Mouse (Mus musculus) midbrain, embryonic 10.5 days (tissue): ENCODE measurements at regions not wholly inside any gene's neighbourhood (a gene's known extent, or its start where the extent isn't known, plus 50 kb on each side); places are given as distances from the start of the nearest gene placed in this dataset.

Source experiments
- DNase-seq: peaks from one replicate; pipeline ENCODE4 v3.0.0-alpha.2; 2017; ENCODE audit warnings: low spot score
- H3K27ac ChIP-seq: fragments of 300-500 bp; sonication (generic); replicated peaks from 2 replicates; pipeline ENCODE4 v1.5.1; 2016; ENCODE audit warnings: mild to moderate bottlenecking
- H3K27me3 ChIP-seq: fragments of 300-500 bp; sonication (generic); 2 replicates; pipeline ENCODE4 v1.6.1; 2016; ENCODE audit warnings: low read depth, mild to moderate bottlenecking; ENCODE audit not compliant: poor library complexity, severe bottlenecking
- H3K36me3 ChIP-seq: fragments of 300-500 bp; sonication (generic); 2 replicates; pipeline ENCODE4 v1.6.1; 2016; ENCODE audit warnings: mild to moderate bottlenecking, moderate library complexity
- H3K4me1 ChIP-seq: fragments of 300-500 bp; sonication (generic); 2 replicates; pipeline ENCODE4 v1.6.1; 2016
- H3K4me3 ChIP-seq: fragments of 300-500 bp; sonication (generic); 2 replicates; pipeline ENCODE4 v1.5.1; 2016; ENCODE audit warnings: mild to moderate bottlenecking, moderate library complexity
- H3K9me3 ChIP-seq: fragments of 300-500 bp; sonication (generic); replicated peaks from 2 replicates; pipeline ENCODE4 v1.6.1; 2016; ENCODE audit warnings: mild to moderate bottlenecking
- WGBS: fragments of 180-500 bp; shearing (Covaris S2); methylation state at CpG from one replicate; pipeline ENCODE4 v1.1.7; 2016; 5-methylcytosine and 5-hydroxymethylcytosine counted together

- H3K27ac ChIP-seq, result peak overlapping the region; percentile 28; the same call in 1 of the 2 replicates
- peaks cover 7% of the 10 kb centered on the region; the same call in 1 of the 2 replicates for H3K4me1 ChIP-seq
- no peak for DNase-seq
- no peaks in the 10 kb centered on the region for H3K27me3 ChIP-seq
- WGBS, result 69% methylated on average over 3 of the region's 3 CpGs
- H3K36me3 ChIP-seq, result no peaks in the 10 kb centered on the region
- no peaks in the 10 kb centered on the region for H3K9me3 ChIP-seq
- H3K4me3 ChIP-seq, result no peak overlapping the region
Observed at GRCm38 (mm10) chr7:144996847-144997246, 57.1 kb upstream of the Ccnd1 start.

GRCm38 (mm10) chr7:144994229-144994628 lies 54.5 kb upstream of the Ccnd1 start:
- no peaks in the 10 kb centered on the region for H3K36me3 ChIP-seq
- peaks cover 7% of the 10 kb centered on the region; the same call in 1 of the 2 replicates for H3K4me1 ChIP-seq
- H3K4me3 ChIP-seq, result no peak overlapping the region
- no peaks in the 10 kb centered on the region for H3K27me3 ChIP-seq
- H3K9me3 ChIP-seq, result no peaks in the 10 kb centered on the region
- DNase-seq, result no peak
- no peak overlapping the region for H3K27ac ChIP-seq
- 78% methylated on average over 4 of the region's 4 CpGs for WGBS

- Histone ChIP-seq H3K36me3 (no peaks in the 10 kb centered on the region), H3K27me3 (no peaks in the 10 kb centered on the region), H3K27ac (no peak overlapping the region), H3K4me1 (peaks cover 7% of the 10 kb centered on the region; the same call in 1 of the 2 replicates), H3K4me3 (no peak overlapping the region), H3K9me3 (no peaks in the 10 kb centered on the region)
- DNase-seq, result no peak
- 83% methylated on average over 4 of the region's 4 CpGs for WGBS
Observed at GRCm38 (mm10) chr7:144993566-144993965, 53.8 kb upstream of the Ccnd1 start.

- DNase-seq, result no peak
- H3K36me3 ChIP-seq, result no peaks in the 10 kb centered on the region
- no peaks in the 10 kb centered on the region for H3K9me3 ChIP-seq
- H3K27ac ChIP-seq, result no peak overlapping the region
- H3K4me1 ChIP-seq, result peaks cover 8% of the 10 kb centered on the region; the same call in 1 of the 2 replicates
- H3K4me3 ChIP-seq, result no peak overlapping the region
- no peaks in the 10 kb centered on the region for H3K27me3 ChIP-seq
- WGBS, result 92% methylated on average over 1 of the region's 1 CpGs
Observed at GRCm38 (mm10) chr7:144991760-144992159, 52.0 kb upstream of the Ccnd1 start.
